Mouse (Mus musculus): Measurements from ENCODE around the gene Msh5. TPM values are rescaled to one million over a fixed set of nuclear protein-coding genes. Genes with fewer than 3 reads are reported as not detected.
A peak's percentile ranks its signal among the peaks of the same experiment; 100 is the strongest.

The Msh5 gene
- total RNA-seq (2021) = under 1 TPM; 0.65 to 0.68 TPM
- long read RNA-seq, experiment 1 = 0 reads
- long read RNA-seq, experiment 2 = 0 reads

GRCm38 (mm10) chr17:35046681-35047455 is at the start of gene Msh5:
Msh5 (minus strand) TSS chr17:35046745.
- DNase-seq (ENCODE audit: low spot score in 2 of 2) = peak; percentile 86 to 89

GRCm38 (mm10) chr17:35094475-35095365 is 48.2 kb upstream of the Msh5 start:
- DNase-seq (ENCODE audit: low spot score in 2 of 2) = no peak

- DNase-seq (ENCODE audit: low spot score in 2 of 2) = no peak
Measured at GRCm38 (mm10) chr17:35092403-35093198, 46.1 kb upstream of the Msh5 start.

GRCm38 (mm10) chr17:35090166-35090932 is 43.8 kb upstream of the Msh5 start:
- DNase-seq (ENCODE audit: low spot score in 2 of 2) = no peak

- peak; percentile 92 to 96 for DNase-seq (ENCODE audit: low spot score in 2 of 2)
Measured at GRCm38 (mm10) chr17:35088825-35089644, 42.5 kb upstream of the Msh5 start, which contains the start of gene Abhd16a. Abhd16a (plus strand) TSS chr17:35089263.

- DNase-seq (ENCODE audit: low spot score in 2 of 2) = no peak
Measured at GRCm38 (mm10) chr17:35088151-35088550, 41.6 kb upstream of the Msh5 start.

- no peak for DNase-seq (ENCODE audit: low spot score in 2 of 2)
Measured at GRCm38 (mm10) chr17:35085208-35085865, 38.8 kb upstream of the Msh5 start, which contains the start of gene Ly6g6f. Ly6g6f (minus strand) TSS chr17:35085610.

GRCm38 (mm10) chr17:35083929-35084497 is 37.5 kb upstream of the Msh5 start:
- DNase-seq (ENCODE audit: low spot score in 2 of 2) = no peak

GRCm38 (mm10) chr17:35082841-35083576 is 36.5 kb upstream of the Msh5 start:
- no peak for DNase-seq (ENCODE audit: low spot score in 2 of 2)

- DNase-seq (ENCODE audit: low spot score in 2 of 2) = no peak
Measured at GRCm38 (mm10) chr17:35080710-35081109, 34.2 kb upstream of the Msh5 start.

- DNase-seq (ENCODE audit: low spot score in 2 of 2) = no peak
Measured at GRCm38 (mm10) chr17:35080248-35080647, 33.7 kb upstream of the Msh5 start.

- DNase-seq (ENCODE audit: low spot score in 2 of 2) = no peak
Measured at GRCm38 (mm10) chr17:35079778-35080177, 33.2 kb upstream of the Msh5 start.

- no peak for DNase-seq (ENCODE audit: low spot score in 2 of 2)
Measured at GRCm38 (mm10) chr17:35077786-35078233, 31.3 kb upstream of the Msh5 start, which contains the start of gene Ly6g6d. Ly6g6d (minus strand) TSS chr17:35078065.

- DNase-seq (ENCODE audit: low spot score in 2 of 2) = no peak
Measured at GRCm38 (mm10) chr17:35077285-35077684, 30.7 kb upstream of the Msh5 start.

- no peak for DNase-seq (ENCODE audit: low spot score in 2 of 2)
Measured at GRCm38 (mm10) chr17:35076507-35077176, 30.1 kb upstream of the Msh5 start, which contains the start of gene Ly6g6e. Ly6g6e (plus strand) TSS chr17:35076902.

GRCm38 (mm10) chr17:35074097-35074496 is 27.6 kb upstream of the Msh5 start:
- DNase-seq (ENCODE audit: low spot score in 2 of 2) = no peak

- no peak for DNase-seq (ENCODE audit: low spot score in 2 of 2)
Measured at GRCm38 (mm10) chr17:35071454-35071853, 24.9 kb upstream of the Msh5 start.

Data from left cerebral cortex, adult 18-20 months (tissue).